Mouse (Mus musculus) brain, embryonic 14.5 days (tissue): ENCODE data around the gene Cfd.

ENCODE experiments used
- CTCF ChIP-seq: fragments of 200-500 bp; IDR thresholded peaks from 2 replicates; pipeline ENCODE4 v1.5.1; 2012; ENCODE audit warnings: inconsistent platforms, mild to moderate bottlenecking, moderate library complexity, borderline replicate concordance; ENCODE audit not compliant: insufficient read depth, insufficient read length; ENCODE audit errors: extremely low read depth
- POLR2A ChIP-seq: fragments of 200-500 bp; IDR thresholded peaks from 2 replicates; pipeline ENCODE4 v1.6.1; 2012; ENCODE audit warnings: mild to moderate bottlenecking, inconsistent platforms, borderline replicate concordance; ENCODE audit not compliant: poor library complexity, insufficient read depth, insufficient read length, severe bottlenecking; ENCODE audit errors: extremely low read depth

- TF ChIP-seq CTCF (no peak), POLR2A (no peak)
Measured at GRCm38 (mm10) chr10:79862049-79862788, 28.4 kb upstream of the Cfd start.
